Mouse (Mus musculus) thymus, postnatal 4 days (tissue): ENCODE measurements around the gene 4930583I09Rik.

Experiments used
- DNase-seq: peaks from one replicate; pipeline ENCODE4 v3.0.0; 2021

The 4930583I09Rik gene

GRCm38 (mm10) chr17:64792623-64793022, 43.2 kb downstream of the 4930583I09Rik start:
- no peak for DNase-seq

GRCm38 (mm10) chr17:64792076-64792475, 43.8 kb downstream of the 4930583I09Rik start:
- no peak for DNase-seq

GRCm38 (mm10) chr17:64789175-64789574, 46.7 kb downstream of the 4930583I09Rik start:
- DNase-seq: no peak

- no peak for DNase-seq
Measured at GRCm38 (mm10) chr17:64788301-64788700, 47.6 kb downstream of the 4930583I09Rik start.

GRCm38 (mm10) chr17:64785961-64786360, 49.9 kb downstream of the 4930583I09Rik start:
- DNase-seq: no peak
